Mouse (Mus musculus): ENCODE measurements around the gene Mdm2. TPM values are rescaled to one million over a fixed set of nuclear protein-coding genes. Genes with fewer than 3 reads are reported as not detected.
A peak's percentile ranks its signal among the peaks of the same experiment; 100 is the strongest.

The Mdm2 gene
- polyA plus RNA-seq, 1 experiment from 2014 or later, result 52.5 TPM

- WGBS, result 95% methylated on average over 11 of the region's 11 CpGs
- Histone ChIP-seq H3K4me1 (replicated peaks) (no peaks in the 10 kb centered on the region), H3K36me3 (peaks cover 58% of the 10 kb centered on the region)
Observed at GRCm38 (mm10) chr10:117689297-117690100, 21.1 kb downstream of the Mdm2 start.

GRCm38 (mm10) chr10:117688204-117689151, 22.1 kb downstream of the Mdm2 start:
- ATAC-seq (ENCODE audit: low FRiP score, low read depth), result peak; percentile 61; the same call in 1 of the 2 replicates
- Histone ChIP-seq H3K9ac (no peak overlapping the region), H3K4me2 (no peak overlapping the region), H3K27ac (replicated peaks) (no peak overlapping the region), H3K27me3 (no peaks in the 10 kb centered on the region), H3K9me3 (no peaks in the 10 kb centered on the region), H3K36me3 (peaks cover 53% of the 10 kb centered on the region), H3K4me3 (no peak overlapping the region), H3K4me1 (replicated peaks) (no peaks in the 10 kb centered on the region)
- WGBS, result 84% methylated on average over 13 of the region's 13 CpGs

More at GRCm38 (mm10) chr10:117689297-117690100, 21.1 kb downstream of the Mdm2 start:
- H3K4me2 ChIP-seq, result no peak overlapping the region
- H3K4me3 ChIP-seq, result no peak overlapping the region
- H3K27ac ChIP-seq (replicated peaks), result no peak overlapping the region
- H3K9ac ChIP-seq, result no peak overlapping the region
- H3K27me3 ChIP-seq, result no peaks in the 10 kb centered on the region
- ATAC-seq (ENCODE audit: low FRiP score, low read depth), result no peak
- no peaks in the 10 kb centered on the region for H3K9me3 ChIP-seq

- WGBS, result 90% methylated on average over 7 of the region's 7 CpGs
- ATAC-seq (ENCODE audit: low FRiP score, low read depth), result no peak
- H3K9ac ChIP-seq, result no peak overlapping the region
- no peak overlapping the region for H3K27ac ChIP-seq (replicated peaks)
- no peaks in the 10 kb centered on the region for H3K27me3 ChIP-seq
- H3K4me1 ChIP-seq (replicated peaks), result no peaks in the 10 kb centered on the region
- H3K4me3 ChIP-seq, result no peak overlapping the region
- no peak overlapping the region for H3K4me2 ChIP-seq
- H3K9me3 ChIP-seq, result no peaks in the 10 kb centered on the region
- peaks cover 47% of the 10 kb centered on the region for H3K36me3 ChIP-seq
Observed at GRCm38 (mm10) chr10:117687577-117687976, 23.0 kb downstream of the Mdm2 start.

GRCm38 (mm10) chr10:117687018-117687417, 23.5 kb downstream of the Mdm2 start:
- Histone ChIP-seq H3K9ac (no peak overlapping the region), H3K4me3 (no peak overlapping the region), H3K27me3 (no peaks in the 10 kb centered on the region), H3K27ac (replicated peaks) (no peak overlapping the region), H3K9me3 (no peaks in the 10 kb centered on the region), H3K4me1 (replicated peaks) (no peaks in the 10 kb centered on the region), H3K36me3 (peaks cover 41% of the 10 kb centered on the region), H3K4me2 (no peak overlapping the region)
- 85% methylated on average over 3 of the region's 3 CpGs for WGBS
- ATAC-seq (ENCODE audit: low FRiP score, low read depth), result no peak

GRCm38 (mm10) chr10:117685849-117686591, 24.5 kb downstream of the Mdm2 start:
- 95% methylated on average over 13 of the region's 13 CpGs for WGBS
- no peak for ATAC-seq (ENCODE audit: low FRiP score, low read depth)
- no peaks in the 10 kb centered on the region for H3K4me1 ChIP-seq (replicated peaks)

GRCm38 (mm10) chr10:117685171-117685848, 25.2 kb downstream of the Mdm2 start:
- Histone ChIP-seq H3K9me3 (no peaks in the 10 kb centered on the region), H3K36me3 (peaks cover 27% of the 10 kb centered on the region), H3K27ac (replicated peaks) (no peak overlapping the region), H3K4me1 (replicated peaks) (no peaks in the 10 kb centered on the region), H3K4me3 (no peak overlapping the region), H3K4me2 (no peak overlapping the region), H3K27me3 (no peaks in the 10 kb centered on the region), H3K9ac (no peak overlapping the region)
- WGBS, result 95% methylated on average over 15 of the region's 15 CpGs
- no peak for ATAC-seq (ENCODE audit: low FRiP score, low read depth)

More at GRCm38 (mm10) chr10:117685849-117686591, 24.5 kb downstream of the Mdm2 start:
- Histone ChIP-seq H3K4me2 (no peak overlapping the region), H3K27me3 (no peaks in the 10 kb centered on the region), H3K4me3 (no peak overlapping the region), H3K9ac (no peak overlapping the region), H3K9me3 (no peaks in the 10 kb centered on the region), H3K27ac (replicated peaks) (no peak overlapping the region), H3K36me3 (peaks cover 33% of the 10 kb centered on the region)

GRCm38 (mm10) chr10:117684298-117685170, 26.0 kb downstream of the Mdm2 start:
- 89% methylated on average over 19 of the region's 19 CpGs for WGBS
- no peak overlapping the region for H3K4me2 ChIP-seq
- ATAC-seq (ENCODE audit: low FRiP score, low read depth), result no peak

GRCm38 (mm10) chr10:117683734-117684037, 26.9 kb downstream of the Mdm2 start:
- Histone ChIP-seq H3K9me3 (no peaks in the 10 kb centered on the region), H3K27ac (replicated peaks) (no peak overlapping the region), H3K4me2 (no peak overlapping the region), H3K4me1 (replicated peaks) (no peaks in the 10 kb centered on the region), H3K4me3 (no peak overlapping the region), H3K9ac (no peak overlapping the region), H3K36me3 (peaks cover 15% of the 10 kb centered on the region; the same call in 1 of the 2 replicates), H3K27me3 (no peaks in the 10 kb centered on the region)
- no peak for ATAC-seq (ENCODE audit: low FRiP score, low read depth)
- WGBS, result 94% methylated on average over 9 of the region's 9 CpGs

More at GRCm38 (mm10) chr10:117684298-117685170, 26.0 kb downstream of the Mdm2 start:
- no peak overlapping the region for H3K4me3 ChIP-seq
- no peaks in the 10 kb centered on the region for H3K27me3 ChIP-seq
- H3K9me3 ChIP-seq, result no peaks in the 10 kb centered on the region
- H3K36me3 ChIP-seq, result peaks cover 21% of the 10 kb centered on the region
- no peak overlapping the region for H3K9ac ChIP-seq
- H3K27ac ChIP-seq (replicated peaks), result no peak overlapping the region
- no peaks in the 10 kb centered on the region for H3K4me1 ChIP-seq (replicated peaks)

GRCm38 (mm10) chr10:117682858-117683733, 27.5 kb downstream of the Mdm2 start:
- Histone ChIP-seq H3K9ac (no peak overlapping the region), H3K4me1 (replicated peaks) (no peaks in the 10 kb centered on the region), H3K27me3 (no peaks in the 10 kb centered on the region), H3K4me3 (no peak overlapping the region), H3K4me2 (no peak overlapping the region), H3K36me3 (0 out of 2 replicates have a peak, but pooled peaks cover 10% of the 10 kb centered on the region), H3K27ac (replicated peaks) (no peak overlapping the region), H3K9me3 (no peaks in the 10 kb centered on the region)
- WGBS, result 84% methylated on average over 30 of the region's 30 CpGs
- ATAC-seq (ENCODE audit: low FRiP score, low read depth), result no peak

Data from hindbrain, embryonic 15.5 days (tissue).